In genomic region chr7:126474486-126474955, GRCm38 (mm10) we compare ENCODE assay signal across 8 mouse cellular contexts. TPM values are rescaled to one million over a fixed set of nuclear protein-coding genes. Genes with fewer than 3 reads are reported as not detected.
DNase-seq lines count a peak whose midpoint lies in the region; ATAC-seq and TF ChIP-seq lines count a peak whose summit lies in the region.

No protein-coding gene starts in this region.

- intact Hi-C loops in heart, adult 2 months (cut with DNase I): loop anchor here (2.0 kb wide), 1 partner anchor 92 kb away; the partner anchor contains the start of gene Eif3c

- H3K4me2 ChIP-seq in hindbrain, postnatal 0 days (ENCODE audit: low read depth, low read length): peak overlapping the region; percentile 95

- no peaks in the 10 kb centered on the region for H3K36me3 ChIP-seq in heart, adult 2 months (ENCODE audit: control insufficient read depth, insufficient read depth, low read length)
- peaks cover 15% of the 10 kb centered on the region for H3K36me3 ChIP-seq in hindbrain, postnatal 0 days (ENCODE audit: insufficient read depth, low read length)
- H3K36me3 ChIP-seq in macrophage (ENCODE audit: inconsistent target): peaks cover 12% of the 10 kb centered on the region

- H3K79me2 ChIP-seq in heart, adult 2 months (replicated peaks; ENCODE audit: control insufficient read depth, insufficient read depth, low read length): no peaks in the 10 kb centered on the region
- peaks cover 4% of the 10 kb centered on the region; the same call in 1 of the 2 replicates for H3K79me2 ChIP-seq in macrophage (ENCODE audit: inconsistent target)

- no peaks in the 10 kb centered on the region for H3K9me3 ChIP-seq in hindbrain, postnatal 0 days (ENCODE audit: low read length)

- peaks cover 2% of the 10 kb centered on the region for H3K4me1 ChIP-seq in heart, adult 2 months (ENCODE audit: control insufficient read depth, insufficient read depth, low read length)
- no peaks in the 10 kb centered on the region for H3K4me1 ChIP-seq in cortical plate, adult 2 months (ENCODE audit: control insufficient read depth, insufficient read depth, low read length)
- H3K4me1 ChIP-seq in hindbrain, postnatal 0 days (ENCODE audit: insufficient read depth, low read length): peaks cover 8% of the 10 kb centered on the region

- peak overlapping the region; percentile 84 for H3K9ac ChIP-seq in heart, adult 2 months (ENCODE audit: low read depth, low read length)
- H3K9ac ChIP-seq in hindbrain, postnatal 0 days (replicated peaks; ENCODE audit: low read length): peak overlapping the region; percentile 90

- peak in 1 of 2 experiments; percentile 36 for DNase-seq in heart, adult 2 months
- no peak for DNase-seq in heart, adult 8-10 months (ENCODE audit: low spot score)
- DNase-seq in A20 (ENCODE audit: low read depth, low spot score): peak; percentile 42
- peak; percentile 12 for DNase-seq in hindbrain, postnatal 0 days (ENCODE audit: low spot score)
- no peak for DNase-seq in ovary, postnatal 36 days (ENCODE audit: low spot score)
- no peak for DNase-seq in embryo, embryonic 11 days

- ATAC-seq in hindbrain, postnatal 0 days: peak; percentile 18; the same call in 1 of the 2 replicates

- H3K27me3 ChIP-seq in heart, adult 2 months (ENCODE audit: control insufficient read depth, insufficient read depth, low read length): no peaks in the 10 kb centered on the region
- H3K27me3 ChIP-seq in hindbrain, postnatal 0 days (ENCODE audit: insufficient read depth, low read length): no peaks in the 10 kb centered on the region

- no peak for TF ChIP-seq EP300 in heart, adult 2 months (IDR thresholded peaks at IDR 0.05; ENCODE audit: insufficient read depth, low read depth, low read length)

- peak overlapping the region; percentile 66 for H3K4me3 ChIP-seq in heart, adult 2 months
- H3K4me3 ChIP-seq in cortical plate, adult 2 months (ENCODE audit: insufficient read depth, low read length): peak overlapping the region; percentile 75
- peak overlapping the region; percentile 89 for H3K4me3 ChIP-seq in hindbrain, postnatal 0 days (ENCODE audit: low read length)
- H3K4me3 ChIP-seq in macrophage (ENCODE audit: inconsistent target): peak overlapping the region; percentile 69

- TF ChIP-seq POLR2A in heart, adult 2 months (IDR thresholded peaks at IDR 0.05; ENCODE audit: insufficient read depth, low read depth, low read length): no peak
- no peak for TF ChIP-seq POLR2A in cortical plate, adult 2 months (IDR thresholded peaks at IDR 0.05; ENCODE audit: extremely low read depth, insufficient read depth, low read length)

- peak overlapping the region; percentile 95 for H3K27ac ChIP-seq in heart, adult 2 months
- no peak overlapping the region for H3K27ac ChIP-seq in cortical plate, adult 2 months (ENCODE audit: insufficient read depth, low read length)
- peak overlapping the region; percentile 97 for H3K27ac ChIP-seq in hindbrain, postnatal 0 days
- H3K27ac ChIP-seq in macrophage: 0 out of 2 replicates have a peak overlapping the region, but pooled peaks have one; percentile 25

- no peak for TF ChIP-seq CTCF in heart, adult 2 months (IDR thresholded peaks at IDR 0.05)
- no peak for TF ChIP-seq CTCF in cortical plate, adult 2 months (IDR thresholded peaks at IDR 0.05; ENCODE audit: extremely low read depth, insufficient read depth, low read length)
- no peak for TF ChIP-seq CTCF in hindbrain, postnatal 0 days (IDR thresholded peaks at IDR 0.05; ENCODE audit: low read depth)

- WGBS in heart, adult 2 months: 0% methylated on average over 26 of the region's 27 CpGs
- WGBS in hindbrain, postnatal 0 days: under 1% methylated on average over 25 of the region's 27 CpGs
- 2% methylated on average over 14 of the region's 27 CpGs for WGBS in macrophage (ENCODE audit: missing documents)

RNA-seq across cellular contexts. Expression of gene Sh2b1, which starts 0.7 kb away (rescaled TPM):
- total RNA-seq in heart, adult 2 months (2021): 10 to 100 TPM; 42.5 to 46.1 TPM
- 58.2 and 59.2 TPM in 2 replicates for polyA plus RNA-seq in heart, adult 2 months (2012; rRNA removed)
- 10 to 100 TPM; 38.6 to 46.6 (median 44.3) TPM for total RNA-seq in heart, adult 8-10 months (2022)
- polyA plus RNA-seq in cortical plate, adult 2 months (2012; rRNA removed): 63.7 and 66.0 TPM in 2 replicates
- 34.1 and 41.1 TPM in 2 replicates for total RNA-seq in hindbrain, postnatal 0 days (2014; rRNA removed)
- 50.4 and 54.5 TPM in 2 replicates for polyA plus RNA-seq in hindbrain, postnatal 0 days (2015; fragmentation: Nextera tagmentation; extraction: Ambion mirVana)
- total RNA-seq in macrophage (2018; cell fraction: chromatin; rRNA removed): 10 to 100 TPM; 11.9 to 63.3 (median 41.1) TPM
- total RNA-seq in macrophage (2018; cell fraction: cytosol; rRNA removed): 10 to 100 TPM in 22 of 26 experiments, 1 to 10 TPM in 4; 6.0 to 20.4 (median 15.8) TPM
- 10 to 100 TPM; 13.7 to 52.3 (median 28.3) TPM for total RNA-seq in macrophage (2018; cell fraction: nucleus; rRNA removed)
- polyA plus RNA-seq in macrophage (2018): 10.4 to 17.2 TPM (median 11.7 TPM) in 3 replicates

RNA-seq across cellular contexts. Expression of gene Atp2a1, which starts 11.6 kb away (rescaled TPM):
- 1 to 10 TPM; 1.1 to 1.3 TPM for total RNA-seq in heart, adult 2 months (2021)
- 5.7 and 6.6 TPM in 2 replicates for polyA plus RNA-seq in heart, adult 2 months (2012; rRNA removed)
- total RNA-seq in heart, adult 8-10 months (2022): 10 to 100 TPM in 1 of 4 experiments, 1 to 10 TPM in 3; 6.8 to 12.2 (median 8.8) TPM
- polyA plus RNA-seq in cortical plate, adult 2 months (2012; rRNA removed): 0.52 and 0.57 TPM in 2 replicates
- 0.99 and 5.4 TPM in 2 replicates for total RNA-seq in hindbrain, postnatal 0 days (2014; rRNA removed)
- polyA plus RNA-seq in hindbrain, postnatal 0 days (2015; fragmentation: Nextera tagmentation; extraction: Ambion mirVana): 0.40 and 0.68 TPM in 2 replicates
- total RNA-seq in macrophage (2018; cell fraction: chromatin; rRNA removed): under 1 TPM in 6 of 26 experiments, not detected in 20; 0.20 to 0.45 (median 0.32) TPM
- under 1 TPM in 9 of 26 experiments, not detected in 17; under 0.01 to 0.19 (median 0.06) TPM for total RNA-seq in macrophage (2018; cell fraction: cytosol; rRNA removed)
- 1 to 10 TPM in 1 of 26 experiments, under 1 TPM in 2, not detected in 23; 0.24 to 5.2 (median 0.40) TPM for total RNA-seq in macrophage (2018; cell fraction: nucleus; rRNA removed)
- 0.06 TPM in 1 of 3 replicates, not detected in the others for polyA plus RNA-seq in macrophage (2018)

RNA-seq across cellular contexts. Expression of gene Tufm, which starts 12.6 kb away (rescaled TPM):
- 100 to 1,000 TPM; 271 to 314 TPM for total RNA-seq in heart, adult 2 months (2021)
- polyA plus RNA-seq in heart, adult 2 months (2012; rRNA removed): 288 and 353 TPM in 2 replicates
- 100 to 1,000 TPM; 288 to 326 (median 304) TPM for total RNA-seq in heart, adult 8-10 months (2022)
- polyA plus RNA-seq in cortical plate, adult 2 months (2012; rRNA removed): 90.1 and 96.8 TPM in 2 replicates
- total RNA-seq in hindbrain, postnatal 0 days (2014; rRNA removed): 62.5 and 66.1 TPM in 2 replicates
- polyA plus RNA-seq in hindbrain, postnatal 0 days (2015; fragmentation: Nextera tagmentation; extraction: Ambion mirVana): 106 TPM in 2 replicates
- 10 to 100 TPM in 23 of 26 experiments, 1 to 10 TPM in 3; 8.5 to 57.2 (median 22.6) TPM for total RNA-seq in macrophage (2018; cell fraction: chromatin; rRNA removed)
- 10 to 100 TPM; 34.1 to 49.7 (median 44.5) TPM for total RNA-seq in macrophage (2018; cell fraction: cytosol; rRNA removed)
- total RNA-seq in macrophage (2018; cell fraction: nucleus; rRNA removed): 10 to 100 TPM; 13.1 to 43.9 (median 26.5) TPM
- polyA plus RNA-seq in macrophage (2018): 41.8 to 72.5 TPM (median 42.9 TPM) in 3 replicates

RNA-seq across cellular contexts. Expression of gene Atxn2l, which starts 28.7 kb away (rescaled TPM):
- 10 to 100 TPM; 34.0 to 37.6 TPM for total RNA-seq in heart, adult 2 months (2021)
- polyA plus RNA-seq in heart, adult 2 months (2012; rRNA removed): 48.1 and 66.7 TPM in 2 replicates
- 10 to 100 TPM; 30.7 to 39.3 (median 35.2) TPM for total RNA-seq in heart, adult 8-10 months (2022)
- polyA plus RNA-seq in cortical plate, adult 2 months (2012; rRNA removed): 119 and 129 TPM in 2 replicates
- 71.1 and 72.3 TPM in 2 replicates for total RNA-seq in hindbrain, postnatal 0 days (2014; rRNA removed)
- polyA plus RNA-seq in hindbrain, postnatal 0 days (2015; fragmentation: Nextera tagmentation; extraction: Ambion mirVana): 45.9 and 54.0 TPM in 2 replicates
- total RNA-seq in macrophage (2018; cell fraction: chromatin; rRNA removed): 100 to 1,000 TPM; 171 to 516 (median 386) TPM
- 100 to 1,000 TPM in 6 of 26 experiments, 10 to 100 TPM in 20; 74.5 to 107 (median 92.7) TPM for total RNA-seq in macrophage (2018; cell fraction: cytosol; rRNA removed)
- 100 to 1,000 TPM; 149 to 349 (median 227) TPM for total RNA-seq in macrophage (2018; cell fraction: nucleus; rRNA removed)
- polyA plus RNA-seq in macrophage (2018): 60.6 to 79.7 TPM (median 71.8 TPM) in 3 replicates

RNA-seq across cellular contexts. Expression of gene Rabep2, which starts 46.0 kb away (rescaled TPM):
- total RNA-seq in heart, adult 2 months (2021): 1 to 10 TPM; 5.3 to 6.3 TPM
- polyA plus RNA-seq in heart, adult 2 months (2012; rRNA removed): 8.1 and 9.2 TPM in 2 replicates
- 1 to 10 TPM; 5.9 to 9.9 (median 6.0) TPM for total RNA-seq in heart, adult 8-10 months (2022)
- 21.9 and 23.8 TPM in 2 replicates for polyA plus RNA-seq in cortical plate, adult 2 months (2012; rRNA removed)
- total RNA-seq in hindbrain, postnatal 0 days (2014; rRNA removed): 22.2 and 22.5 TPM in 2 replicates
- polyA plus RNA-seq in hindbrain, postnatal 0 days (2015; fragmentation: Nextera tagmentation; extraction: Ambion mirVana): 19.2 TPM in 2 replicates
- 100 to 1,000 TPM in 4 of 26 experiments, 10 to 100 TPM in 22; 35.6 to 131 (median 83.6) TPM for total RNA-seq in macrophage (2018; cell fraction: chromatin; rRNA removed)
- 10 to 100 TPM in 25 of 26 experiments, 1 to 10 TPM in 1; 9.8 to 18.9 (median 13.5) TPM for total RNA-seq in macrophage (2018; cell fraction: cytosol; rRNA removed)
- total RNA-seq in macrophage (2018; cell fraction: nucleus; rRNA removed): 10 to 100 TPM; 17.9 to 54.6 (median 31.1) TPM
- polyA plus RNA-seq in macrophage (2018): 12.9 to 17.8 TPM (median 13.9 TPM) in 3 replicates

Comparison
In these comparisons a context has a peak if more than half of its experiments do, and no peak if none do; other contexts are left out.
1. DNase-seq: peak in A20 (single experiment) and hindbrain, postnatal 0 days (single experiment); none in heart, adult 8-10 months (single experiment), ovary, postnatal 36 days (single experiment) and embryo, embryonic 11 days (single experiment).
2. Peak in every context shown above with its lines, with median percentiles within 50 percentile points of each other: H3K4me3 ChIP-seq.